Mouse (Mus musculus) limb, embryonic 12.5 days (tissue): ENCODE measurements around the gene Lrg1. TPM values are rescaled to one million over a fixed set of nuclear protein-coding genes. Genes with fewer than 3 reads are reported as not detected.
"Not testable (repeated sequence)": the region's sequence is repeated elsewhere in the genome, so short reads cannot be mapped to it uniquely, and the experiment has no call there.

Source experiments
- ATAC-seq: fragments of 200-750 bp; cut with Nextera tagmentation; 2 replicates; pipeline ENCODE4 v1.8.0; 2017; ENCODE audit warnings: low read depth, moderate TSS enrichment; ENCODE audit not compliant: insufficient number of reproducible peaks, insufficient read depth, low FRiP score, low TSS enrichment
- H3K27ac ChIP-seq: fragments of 300-500 bp; sonication (generic); 2 replicates; pipeline ENCODE4 v1.5.1; 2016; ENCODE audit warnings: mild to moderate bottlenecking, moderate library complexity
- H3K27me3 ChIP-seq: fragments of 300-500 bp; sonication (generic); 2 replicates; pipeline ENCODE4 v1.6.1; 2016; ENCODE audit warnings: mild to moderate bottlenecking, moderate library complexity
- H3K36me3 ChIP-seq: fragments of 300-500 bp; sonication (generic); 2 replicates; pipeline ENCODE4 v1.6.1; 2016; ENCODE audit warnings: mild to moderate bottlenecking, moderate library complexity
- H3K4me1 ChIP-seq: fragments of 300-500 bp; sonication (generic); replicated peaks from 2 replicates; pipeline ENCODE4 v1.6.1; 2016
- H3K4me2 ChIP-seq: fragments of 300-500 bp; sonication (generic); 2 replicates; pipeline ENCODE4 v1.6.1; 2016; ENCODE audit warnings: mild to moderate bottlenecking, moderate library complexity
- H3K4me3 ChIP-seq: fragments of 300-500 bp; sonication (generic); replicated peaks from 2 replicates; pipeline ENCODE4 v1.5.1; 2016; ENCODE audit warnings: mild to moderate bottlenecking
- H3K9ac ChIP-seq: fragments of 300-500 bp; sonication (generic); replicated peaks from 2 replicates; pipeline ENCODE4 v1.6.1; 2016; ENCODE audit warnings: mild to moderate bottlenecking, moderate library complexity
- H3K9me3 ChIP-seq: fragments of 300-500 bp; sonication (generic); 2 replicates; pipeline ENCODE4 v1.6.1; 2016; ENCODE audit warnings: mild to moderate bottlenecking, moderate library complexity
- WGBS: fragments of 180-500 bp; shearing (Covaris S2); methylation state at CpG from one replicate; pipeline ENCODE4 v1.1.7; 2016; 5-methylcytosine and 5-hydroxymethylcytosine counted together
- polyA plus RNA-seq: library from polyadenylated mRNA; unstranded; fragments of >200 nt; fragmentation: Nextera tagmentation; extraction: Ambion mirVana; gene quantifications from 2 replicates; pipeline ENCODE4 v1.2.1, GENCODE M21; 2016

Lrg1 gene
- polyA plus RNA-seq, 1 experiment from 2014 or later, result not detected

- Histone ChIP-seq H3K9ac (no peak overlapping the region), H3K27me3 (no peaks in the 10 kb centered on the region), H3K9me3 (no peaks in the 10 kb centered on the region), H3K4me1 (no peaks in the 10 kb centered on the region), H3K4me2 (no peak overlapping the region), H3K36me3 (peaks cover 16% of the 10 kb centered on the region), H3K4me3 (no peak overlapping the region), H3K27ac (no peak overlapping the region)
- WGBS, result 84% methylated on average over 6 of the region's 6 CpGs
- ATAC-seq, result no peak
These were observed 13.3 kb downstream of the Lrg1 start for GRCm38 (mm10) chr17:56108334-56109044.

DNA sequence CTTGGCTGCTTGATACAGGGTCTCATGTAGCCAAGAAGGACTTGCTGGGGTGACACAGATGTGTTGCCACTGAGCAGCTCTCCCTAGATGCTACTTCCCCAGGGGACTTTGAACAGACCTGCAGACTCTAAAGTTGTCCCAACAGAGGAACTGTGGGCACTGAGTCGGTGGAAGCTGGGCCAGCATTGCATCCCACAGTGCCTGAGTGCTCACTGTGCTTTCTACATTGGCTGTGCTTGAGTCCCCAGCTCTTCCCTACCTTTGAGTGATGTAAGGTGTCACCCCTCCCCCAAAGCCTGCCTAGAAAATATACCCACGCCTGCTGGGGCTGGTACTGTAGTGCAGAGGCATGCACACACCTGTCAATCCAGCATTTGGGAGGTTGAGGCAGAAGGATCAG, 14.1 kb downstream of the Lrg1 start:
- H3K9ac ChIP-seq, result no peak overlapping the region
- no peak overlapping the region for H3K27ac ChIP-seq
- H3K4me3 ChIP-seq, result no peak overlapping the region
- no peak for ATAC-seq
- H3K36me3 ChIP-seq, result peaks cover 23% of the 10 kb centered on the region
- no peaks in the 10 kb centered on the region for H3K9me3 ChIP-seq
- 54% methylated on average over 2 of the region's 2 CpGs for WGBS
- H3K4me1 ChIP-seq, result no peaks in the 10 kb centered on the region
- no peaks in the 10 kb centered on the region for H3K27me3 ChIP-seq
- H3K4me2 ChIP-seq, result no peak overlapping the region

DNA sequence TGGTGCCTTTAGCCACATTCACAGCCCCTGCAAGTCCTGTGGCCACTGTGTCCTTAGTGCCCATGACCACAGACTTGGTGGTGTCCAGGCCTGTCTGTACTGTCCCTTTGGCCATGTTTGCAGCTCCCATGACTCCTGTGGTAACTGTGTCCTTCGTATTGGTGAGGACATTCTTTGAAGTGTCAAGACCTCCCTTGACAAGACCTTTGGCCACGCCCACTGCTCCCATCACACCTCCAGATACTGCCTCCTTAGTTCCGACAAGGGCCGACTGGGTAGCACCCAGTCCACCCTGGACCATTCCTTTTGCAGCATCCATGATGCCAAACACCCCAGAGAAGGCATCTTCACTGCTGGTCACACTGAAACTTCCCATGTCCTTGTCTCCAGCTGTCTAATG, 14.8 kb downstream of the Lrg1 start:
- no peak overlapping the region for H3K4me3 ChIP-seq
- H3K27ac ChIP-seq, result no peak overlapping the region
- ATAC-seq, result no peak
- WGBS, result 62% methylated on average over 4 of the region's 4 CpGs
- H3K27me3 ChIP-seq, result no peaks in the 10 kb centered on the region
- H3K4me1 ChIP-seq, result no peaks in the 10 kb centered on the region
- H3K4me2 ChIP-seq, result no peak overlapping the region
- peaks cover 31% of the 10 kb centered on the region for H3K36me3 ChIP-seq
- H3K9ac ChIP-seq, result no peak overlapping the region
- H3K9me3 ChIP-seq, result no peaks in the 10 kb centered on the region

DNA sequence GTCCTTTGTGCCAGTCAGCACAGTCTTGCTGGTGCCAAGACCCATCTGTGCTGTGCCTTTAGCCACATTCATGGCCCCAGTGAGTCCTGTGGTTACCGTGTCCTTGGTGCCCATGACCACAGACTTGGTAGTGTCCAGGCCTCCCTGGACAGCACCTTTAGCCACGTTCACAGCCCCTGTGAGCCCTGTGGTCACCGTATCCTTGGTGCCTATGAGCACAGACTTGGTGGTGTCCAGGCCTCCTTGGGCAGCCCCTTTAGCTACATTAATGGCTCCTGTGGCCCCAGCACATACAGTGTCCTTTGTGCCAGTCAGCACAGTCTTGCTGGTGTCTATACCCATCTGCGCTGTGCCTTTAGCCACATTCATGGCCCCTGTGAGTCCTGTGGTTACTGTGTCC, 15.4 kb downstream of the Lrg1 start:
- H3K9me3 ChIP-seq, H3K27ac ChIP-seq, H3K9ac ChIP-seq, H3K4me1 ChIP-seq, ATAC-seq, H3K4me3 ChIP-seq, H3K4me2 ChIP-seq, H3K27me3 ChIP-seq: not testable (repeated sequence)
- peaks cover 36% of the 10 kb centered on the region for H3K36me3 ChIP-seq
- 93% methylated on average over 4 of the region's 4 CpGs for WGBS

- not testable (repeated sequence) for H3K9ac ChIP-seq, H3K4me1 ChIP-seq, H3K4me2 ChIP-seq, H3K4me3 ChIP-seq, H3K9me3 ChIP-seq, ATAC-seq, H3K27ac ChIP-seq, H3K27me3 ChIP-seq
- 94% methylated on average over 4 of the region's 5 CpGs for WGBS
- H3K36me3 ChIP-seq, result peaks cover 51% of the 10 kb centered on the region
These were observed 17.0 kb downstream of the Lrg1 start for GRCm38 (mm10) chr17:56104821-56105220.

- Histone ChIP-seq H3K4me2 (no peak overlapping the region), H3K4me3 (no peak overlapping the region), H3K36me3 (peaks cover 57% of the 10 kb centered on the region), H3K9ac (no peak overlapping the region), H3K27ac (no peak overlapping the region), H3K27me3 (no peaks in the 10 kb centered on the region), H3K9me3 (no peaks in the 10 kb centered on the region), H3K4me1 (no peaks in the 10 kb centered on the region)
- 94% methylated on average over 8 of the region's 8 CpGs for WGBS
- no peak for ATAC-seq
These were observed 18.1 kb downstream of the Lrg1 start for GRCm38 (mm10) chr17:56103465-56104285.

DNA sequence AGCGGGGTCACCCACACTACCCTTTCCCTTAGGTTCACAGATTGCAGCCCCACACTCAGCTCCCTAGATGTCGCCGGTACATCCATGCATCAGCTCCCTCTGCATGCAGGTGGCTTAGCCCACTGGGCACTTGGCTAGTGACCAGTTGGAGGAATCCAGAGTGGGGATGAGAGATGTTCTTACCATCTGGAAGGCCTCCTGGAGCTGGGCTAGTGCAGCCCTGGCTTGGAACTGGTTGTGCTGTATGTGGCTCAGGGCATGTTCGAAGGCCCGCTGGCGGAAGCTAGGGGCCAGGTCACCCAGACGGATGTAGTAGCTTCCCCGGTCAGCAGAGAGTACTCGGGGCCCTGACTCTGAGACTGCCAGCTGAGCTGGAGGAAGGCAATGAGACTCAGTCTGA, 18.9 kb downstream of the Lrg1 start:
- Histone ChIP-seq H3K9me3 (no peaks in the 10 kb centered on the region), H3K4me3 (no peak overlapping the region), H3K4me1 (no peaks in the 10 kb centered on the region), H3K27ac (no peak overlapping the region), H3K9ac (no peak overlapping the region), H3K27me3 (no peaks in the 10 kb centered on the region), H3K4me2 (no peak overlapping the region), H3K36me3 (peaks cover 61% of the 10 kb centered on the region)
- no peak for ATAC-seq
- 93% methylated on average over 9 of the region's 9 CpGs for WGBS

- Histone ChIP-seq H3K36me3 (peaks cover 69% of the 10 kb centered on the region), H3K27me3 (no peaks in the 10 kb centered on the region), H3K4me3 (no peak overlapping the region), H3K4me2 (no peak overlapping the region), H3K9me3 (no peaks in the 10 kb centered on the region), H3K9ac (no peak overlapping the region), H3K27ac (no peak overlapping the region), H3K4me1 (no peaks in the 10 kb centered on the region)
- 94% methylated on average over 5 of the region's 5 CpGs for WGBS
- no peak for ATAC-seq
These were observed 19.6 kb downstream of the Lrg1 start for GRCm38 (mm10) chr17:56102158-56102557.

- no peak overlapping the region for H3K4me3 ChIP-seq
- H3K4me2 ChIP-seq, result no peak overlapping the region
- no peaks in the 10 kb centered on the region for H3K4me1 ChIP-seq
- WGBS, result 87% methylated on average over 3 of the region's 3 CpGs
- H3K27ac ChIP-seq, result no peak overlapping the region
- ATAC-seq, result no peak
- H3K36me3 ChIP-seq, result peaks cover 82% of the 10 kb centered on the region
- no peaks in the 10 kb centered on the region for H3K9me3 ChIP-seq
- no peaks in the 10 kb centered on the region for H3K27me3 ChIP-seq
- H3K9ac ChIP-seq, result no peak overlapping the region
These were observed 21.0 kb downstream of the Lrg1 start for GRCm38 (mm10) chr17:56100811-56101210.

- ATAC-seq, result no peak
- no peaks in the 10 kb centered on the region for H3K4me1 ChIP-seq
- H3K27me3 ChIP-seq, result no peaks in the 10 kb centered on the region
- no peaks in the 10 kb centered on the region for H3K9me3 ChIP-seq
- no peak overlapping the region for H3K27ac ChIP-seq
- H3K36me3 ChIP-seq, result peaks cover 95% of the 10 kb centered on the region
- H3K9ac ChIP-seq, result no peak overlapping the region
- H3K4me2 ChIP-seq, result no peak overlapping the region
- 88% methylated on average over 15 of the region's 15 CpGs for WGBS
- H3K4me3 ChIP-seq, result no peak overlapping the region
These were observed 22.9 kb downstream of the Lrg1 start for GRCm38 (mm10) chr17:56098711-56099572.

GRCm38 (mm10) chr17:56098180-56098579, 23.6 kb downstream of the Lrg1 start:
- Histone ChIP-seq H3K27ac (no peak overlapping the region), H3K4me3 (no peak overlapping the region), H3K9ac (no peak overlapping the region), H3K27me3 (no peaks in the 10 kb centered on the region), H3K36me3 (peaks cover 95% of the 10 kb centered on the region), H3K9me3 (no peaks in the 10 kb centered on the region), H3K4me1 (no peaks in the 10 kb centered on the region), H3K4me2 (no peak overlapping the region)
- ATAC-seq, result no peak
- 87% methylated on average over 8 of the region's 8 CpGs for WGBS
